Mouse (Mus musculus) heart, postnatal 0 days (tissue): ENCODE data around the gene Tpbpb.

ENCODE experiments used
- CTCF ChIP-seq: IDR thresholded peaks from 2 replicates; pipeline ENCODE4 v1.5.1; 2016; ENCODE audit warnings: antibody characterized with exemption, control low read depth, low read depth
- EP300 ChIP-seq: IDR thresholded peaks from 2 replicates; pipeline ENCODE4 v1.6.1; 2016; ENCODE audit warnings: antibody characterized with exemption, low read depth

GRCm38 (mm10) chr13:60895406-60896160 is 9.1 kb downstream of the Tpbpb start:
- no peak for TF ChIP-seq CTCF
- no peak for TF ChIP-seq EP300
